In the genomic region with DNA sequence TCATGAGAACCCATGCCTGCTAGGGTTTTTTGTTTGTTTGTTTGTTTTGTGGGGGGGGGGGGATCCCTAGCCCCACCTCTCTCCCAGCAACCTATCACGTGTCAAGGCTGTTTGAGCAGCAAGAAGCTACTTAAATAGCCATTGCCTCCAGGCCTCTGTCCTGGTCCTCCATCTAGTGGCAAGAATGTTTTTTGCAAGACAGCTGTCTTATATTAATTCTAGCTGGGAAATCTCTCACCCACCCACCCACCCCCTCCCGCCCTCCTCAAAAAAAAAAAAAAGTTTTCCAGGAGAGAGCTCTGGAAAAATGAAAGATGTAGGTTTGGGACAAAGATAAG, we compare ENCODE assay signal across 8 mouse cellular contexts. TPM values are rescaled to one million over a fixed set of nuclear protein-coding genes. Genes with fewer than 3 reads are reported as not detected.
DNase-seq lines count a peak whose midpoint lies in the region; ATAC-seq and TF ChIP-seq lines count a peak whose summit lies in the region.

No protein-coding gene starts in this region.

- no peak overlapping the region for H3K9ac ChIP-seq in heart, adult 2 months (ENCODE audit: low read depth, low read length)

- no peak for TF ChIP-seq POLR2A in heart, adult 2 months (IDR thresholded peaks at IDR 0.05; ENCODE audit: insufficient read depth, low read depth, low read length)
- no peak for TF ChIP-seq POLR2A in kidney, adult 2 months (IDR thresholded peaks at IDR 0.05; ENCODE audit: low read depth, low read length)

- H3K27ac ChIP-seq in heart, adult 2 months: no peak overlapping the region
- H3K27ac ChIP-seq in kidney, adult 2 months (ENCODE audit: insufficient read depth, low read depth, low read length): no peak overlapping the region
- no peak overlapping the region for H3K27ac ChIP-seq in midbrain, embryonic 10.5 days (replicated peaks)

- H3K36me3 ChIP-seq in heart, adult 2 months (ENCODE audit: control insufficient read depth, insufficient read depth, low read length): no peaks in the 10 kb centered on the region
- no peaks in the 10 kb centered on the region for H3K36me3 ChIP-seq in kidney, adult 2 months (ENCODE audit: control insufficient read depth, insufficient read depth, low read length)
- no peaks in the 10 kb centered on the region for H3K36me3 ChIP-seq in midbrain, embryonic 10.5 days

- TF ChIP-seq EP300 in heart, adult 2 months (IDR thresholded peaks at IDR 0.05; ENCODE audit: insufficient read depth, low read depth, low read length): no peak

- 22% methylated on average over 2 of the region's 2 CpGs for WGBS in heart, adult 2 months
- 4% methylated on average over 2 of the region's 2 CpGs for WGBS in kidney, adult 2 months
- WGBS in midbrain, embryonic 10.5 days: 4% methylated on average over 2 of the region's 2 CpGs

- ATAC-seq in granulocyte monocyte progenitor cell, adult 5-6 weeks (replicated peaks; ENCODE audit: poor library complexity, severe bottlenecking): no peak
- ATAC-seq in erythroblast, adult 5-6 weeks (replicated peaks; ENCODE audit: low FRiP score, poor library complexity, severe bottlenecking): no peak

- H3K4me1 ChIP-seq in heart, adult 2 months (ENCODE audit: control insufficient read depth, insufficient read depth, low read length): no peaks in the 10 kb centered on the region
- H3K4me1 ChIP-seq in kidney, adult 2 months (ENCODE audit: control insufficient read depth, insufficient read depth, low read length): no peaks in the 10 kb centered on the region
- no peaks in the 10 kb centered on the region for H3K4me1 ChIP-seq in midbrain, embryonic 10.5 days

- DNase-seq in heart, adult 2 months: no peak
- no peak for DNase-seq in heart, postnatal 36 days
- peak; percentile 60 for DNase-seq in ES-CJ7 (ENCODE audit: low read depth, low spot score)
- DNase-seq in embryo, embryonic 9.5 days (ENCODE audit: extremely low spot score): peak; percentile 22
- DNase-seq in kidney, adult 2 months: peak; percentile 55
- peak; percentile 15 for DNase-seq in midbrain, embryonic 10.5 days (ENCODE audit: low spot score)

- no peak overlapping the region for H3K4me3 ChIP-seq in heart, adult 2 months
- no peak overlapping the region for H3K4me3 ChIP-seq in kidney, adult 2 months (ENCODE audit: insufficient read depth, low read depth, low read length)
- H3K4me3 ChIP-seq in midbrain, embryonic 10.5 days: no peak overlapping the region

- TF ChIP-seq CTCF in heart, adult 2 months (IDR thresholded peaks at IDR 0.05): peak; percentile 53
- no peak; the same call in 1 of the 2 replicates for TF ChIP-seq CTCF in kidney, adult 2 months (conservative IDR thresholded peaks at IDR 0.05; ENCODE audit: insufficient read depth, insufficient read length, low read depth, low read length)

- H3K9me3 ChIP-seq in midbrain, embryonic 10.5 days (replicated peaks): no peaks in the 10 kb centered on the region

- no peaks in the 10 kb centered on the region for H3K79me2 ChIP-seq in heart, adult 2 months (replicated peaks; ENCODE audit: control insufficient read depth, insufficient read depth, low read length)

- intact Hi-C loops in heart, adult 2 months (cut with DNase I): no loop called here
- intact Hi-C loops in heart, postnatal 36 days (cut with DNase I): no loop called here

- no peaks in the 10 kb centered on the region for H3K27me3 ChIP-seq in heart, adult 2 months (ENCODE audit: control insufficient read depth, insufficient read depth, low read length)
- no peaks in the 10 kb centered on the region for H3K27me3 ChIP-seq in kidney, adult 2 months (replicated peaks; ENCODE audit: control insufficient read depth, insufficient read depth, low read length)
- no peaks in the 10 kb centered on the region for H3K27me3 ChIP-seq in midbrain, embryonic 10.5 days (ENCODE audit: low read depth, poor library complexity, severe bottlenecking)

RNA-seq across cellular contexts. Expression of a gene that starts 9.8 kb away (rescaled TPM):
- total RNA-seq in heart, adult 2 months (2021): 10 to 100 TPM; 25.9 to 31.5 TPM
- polyA plus RNA-seq in heart, adult 2 months (2012; rRNA removed): 9.4 and 14.9 TPM in 2 replicates
- total RNA-seq in heart, postnatal 36 days (2021): 10 to 100 TPM; 29.2 to 29.6 TPM
- polyA plus RNA-seq in kidney, adult 2 months (2012; rRNA removed): 12.4 and 22.7 TPM in 2 replicates
- polyA plus RNA-seq in midbrain, embryonic 10.5 days (2016; fragmentation: Nextera tagmentation; extraction: Ambion mirVana): 104 and 105 TPM in 2 replicates
- 52.3 and 71.4 TPM in 2 replicates for total RNA-seq in granulocyte monocyte progenitor cell, adult 5-6 weeks (2014; fragmentation: Nextera tagmentation)
- 93.3 and 127 TPM in 2 replicates for total RNA-seq in granulocyte monocyte progenitor cell, adult 5-6 weeks (2017)
- 11.9 and 15.6 TPM in 2 replicates for total RNA-seq in erythroblast, adult 5-6 weeks (2015; ENCODE audit: low replicate concordance)
- total RNA-seq in erythroblast, adult 5-6 weeks (2017; ENCODE audit: low replicate concordance): 19.0 and 27.2 TPM in 2 replicates

RNA-seq across cellular contexts. Expression of a gene that starts 10.0 kb away (rescaled TPM):
- total RNA-seq in heart, adult 2 months (2021): 1 to 10 TPM; 4.3 to 4.8 TPM
- polyA plus RNA-seq in heart, adult 2 months (2012; rRNA removed): 5.2 and 8.5 TPM in 2 replicates
- 1 to 10 TPM; 4.1 to 5.1 TPM for total RNA-seq in heart, postnatal 36 days (2021)
- 43.7 and 45.7 TPM in 2 replicates for polyA plus RNA-seq in kidney, adult 2 months (2012; rRNA removed)
- 44.1 and 47.3 TPM in 2 replicates for polyA plus RNA-seq in midbrain, embryonic 10.5 days (2016; fragmentation: Nextera tagmentation; extraction: Ambion mirVana)
- 12.4 and 20.2 TPM in 2 replicates for total RNA-seq in granulocyte monocyte progenitor cell, adult 5-6 weeks (2014; fragmentation: Nextera tagmentation)
- total RNA-seq in granulocyte monocyte progenitor cell, adult 5-6 weeks (2017): 15.2 and 17.9 TPM in 2 replicates
- total RNA-seq in erythroblast, adult 5-6 weeks (2015; ENCODE audit: low replicate concordance): 4.0 and 20.6 TPM in 2 replicates
- 4.0 and 4.8 TPM in 2 replicates for total RNA-seq in erythroblast, adult 5-6 weeks (2017; ENCODE audit: low replicate concordance)

Comparison
In these comparisons a context has a peak if more than half of its experiments do, and no peak if none do; other contexts are left out.
1. DNase-seq: peak in ES-CJ7 (single experiment), embryo, embryonic 9.5 days (single experiment), kidney, adult 2 months (single experiment) and midbrain, embryonic 10.5 days (single experiment); none in heart, adult 2 months (0 of 2) and heart, postnatal 36 days (0 of 2).